Mouse (Mus musculus): ENCODE measurements around the gene Cenph. TPM values are rescaled to one million over a fixed set of nuclear protein-coding genes. Genes with fewer than 3 reads are reported as not detected.
"Not testable (repeated sequence)": the region's sequence is repeated elsewhere in the genome, so short reads cannot be mapped to it uniquely, and the experiment has no call there.

Gene Cenph
- total and polyA plus RNA-seq, 3 experiments, result 53.4 to 98.3 (median 72.2) TPM

DNA sequence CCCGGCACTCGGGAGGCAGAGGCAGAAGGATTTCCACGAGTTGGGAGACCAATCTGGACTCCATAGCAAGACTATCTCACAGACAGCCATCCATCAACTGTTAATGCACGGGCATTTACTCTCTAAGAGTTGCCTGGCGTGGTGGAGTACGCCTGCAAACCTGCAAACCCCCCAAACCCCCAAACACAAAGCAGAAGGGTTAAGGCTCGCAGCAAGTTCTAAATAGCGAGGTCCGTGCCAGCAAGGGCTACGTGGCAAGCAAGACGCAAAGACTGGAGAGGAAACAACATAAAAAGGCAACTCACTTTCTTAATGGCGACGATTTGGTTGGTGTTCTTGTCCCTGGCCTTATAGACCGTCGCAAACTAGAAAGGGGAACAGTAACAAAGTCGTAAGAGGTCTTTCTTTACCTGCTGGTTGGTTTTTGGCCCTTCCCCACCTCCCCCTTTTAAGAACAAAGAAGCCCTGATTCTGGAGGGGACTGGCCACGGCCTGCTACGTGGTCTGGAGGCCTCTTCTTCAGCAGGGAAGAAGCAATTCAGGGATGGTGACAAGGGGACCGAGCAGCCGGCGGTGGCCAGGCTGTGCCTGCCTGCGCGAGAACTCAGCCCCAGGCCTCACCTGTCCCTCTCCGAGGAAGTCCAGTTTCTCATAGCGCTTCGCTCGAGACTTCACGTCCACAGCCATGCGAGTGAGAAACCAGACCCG lies 45.4 kb downstream of the Cenph start:
- no peak for DNase-seq (ENCODE audit: low spot score)

DNA sequence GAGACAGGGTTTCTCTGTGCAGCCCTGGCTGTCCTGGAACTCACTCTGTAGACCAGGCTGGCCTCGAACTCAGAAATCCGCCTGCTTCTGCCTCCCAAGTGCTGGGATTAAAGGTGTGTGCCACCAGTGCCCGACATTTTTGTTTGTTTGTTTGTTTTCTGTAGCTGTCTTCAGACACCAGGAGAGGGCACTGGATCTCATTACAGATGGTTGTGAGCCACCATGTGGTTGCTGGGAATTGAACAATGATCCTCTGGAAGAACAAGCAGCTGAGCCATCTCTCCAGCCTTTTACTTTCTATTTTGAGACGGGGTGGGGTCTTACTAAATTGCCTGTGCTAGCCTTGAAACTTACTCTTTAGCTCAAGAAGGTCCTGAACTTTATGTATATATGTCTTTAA lies 47.2 kb downstream of the Cenph start:
- peaks cover 50% of the 10 kb centered on the region for H3K36me3 ChIP-seq (replicated peaks)
- not testable (repeated sequence) for H3K9me3 ChIP-seq (replicated peaks); DNase-seq (ENCODE audit: low spot score); ATAC-seq (ENCODE audit: extremely low read depth, insufficient number of reproducible peaks, low FRiP score, poor library complexity, severe bottlenecking); H3K27me3 ChIP-seq (ENCODE audit: insufficient read depth, low read length)
- peak overlapping the region; percentile 40; the same call in 1 of the 2 replicates for H3K4me3 ChIP-seq (ENCODE audit: low read depth, low read length)
- peaks cover 47% of the 10 kb centered on the region for H3K4me1 ChIP-seq (ENCODE audit: insufficient read depth, low read depth, low read length)

More for the DNA sequence above, 45.4 kb downstream of the Cenph start:
- Histone ChIP-seq H3K9me3 (replicated peaks) (no peaks in the 10 kb centered on the region), H3K36me3 (replicated peaks) (peaks cover 46% of the 10 kb centered on the region), H3K27me3 (ENCODE audit: insufficient read depth, low read length) (no peaks in the 10 kb centered on the region), H3K4me1 (ENCODE audit: insufficient read depth, low read depth, low read length) (peaks cover 32% of the 10 kb centered on the region), H3K4me3 (ENCODE audit: low read depth, low read length) (peak overlapping the region; percentile 95)
- TF ChIP-seq GATA2 (IDR thresholded peaks at IDR 0.05; ENCODE audit: borderline replicate concordance, low read depth, low read length) (no peak), POLR2AphosphoS5 (IDR thresholded peaks at IDR 0.05; ENCODE audit: insufficient replicate concordance, low read depth, low read length) (no peak), TAL1 (conservative IDR thresholded peaks at IDR 0.05; ENCODE audit: low read depth, low read length) (no peak), GATA1 (IDR thresholded peaks at IDR 0.05; ENCODE audit: borderline replicate concordance, low read length) (no peak), CTCF (IDR thresholded peaks at IDR 0.05; ENCODE audit: low read depth, low read length) (no peak)
- ATAC-seq (ENCODE audit: extremely low read depth, insufficient number of reproducible peaks, low FRiP score, poor library complexity, severe bottlenecking), result 0 out of 2 replicates have a peak, but pooled peaks have one; percentile 22

DNA sequence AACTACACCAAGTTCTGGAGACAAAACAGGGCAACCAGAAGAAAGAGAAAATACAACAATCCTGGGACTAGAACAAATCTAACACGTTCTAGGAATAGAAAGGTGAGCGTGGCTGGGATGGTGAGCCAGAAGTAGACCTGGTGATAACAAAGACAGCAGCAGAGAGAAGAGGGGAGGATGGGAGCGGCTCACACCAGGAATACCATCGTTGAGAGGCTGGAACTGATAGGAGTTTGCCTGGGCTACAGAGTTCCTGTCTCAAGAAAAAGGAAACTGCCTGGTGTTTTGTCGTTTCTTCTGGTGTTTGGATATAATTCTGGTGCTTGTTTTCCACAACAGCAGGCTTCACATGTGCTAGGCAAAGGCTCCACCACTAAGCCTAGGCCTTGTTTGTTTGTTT lies 47.6 kb downstream of the Cenph start:
- ATAC-seq (ENCODE audit: extremely low read depth, insufficient number of reproducible peaks, low FRiP score, poor library complexity, severe bottlenecking), result no peak
- Histone ChIP-seq H3K9me3 (replicated peaks) (no peaks in the 10 kb centered on the region), H3K4me3 (ENCODE audit: low read depth, low read length) (no peak overlapping the region; the same call in 1 of the 2 replicates), H3K27me3 (ENCODE audit: insufficient read depth, low read length) (no peaks in the 10 kb centered on the region), H3K4me1 (ENCODE audit: insufficient read depth, low read depth, low read length) (peaks cover 47% of the 10 kb centered on the region), H3K36me3 (replicated peaks) (peaks cover 54% of the 10 kb centered on the region)
- TF ChIP-seq CTCF (IDR thresholded peaks at IDR 0.05; ENCODE audit: low read depth, low read length), result no peak
- no peak for DNase-seq (ENCODE audit: low spot score)

DNA sequence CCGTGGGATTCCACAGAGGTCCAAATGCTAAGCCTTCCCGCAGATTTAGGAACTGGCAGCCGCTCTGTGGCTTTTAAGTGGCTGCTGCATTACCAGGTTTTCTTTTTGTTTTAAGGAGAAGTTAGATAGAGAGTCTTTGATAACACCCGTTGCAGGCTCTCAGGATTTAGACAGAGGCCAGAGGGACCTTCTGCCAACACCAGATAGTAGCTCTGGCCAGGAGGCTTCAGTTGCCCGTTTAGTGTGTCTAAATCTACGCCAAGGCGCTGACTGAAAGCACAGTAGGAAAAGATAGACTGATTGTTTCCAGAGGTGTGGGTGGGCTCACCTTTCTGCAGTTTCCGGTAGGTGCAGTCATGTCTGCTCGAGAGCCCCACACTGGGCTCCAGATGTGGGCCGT lies 50.5 kb downstream of the Cenph start:
- ATAC-seq (ENCODE audit: extremely low read depth, insufficient number of reproducible peaks, low FRiP score, poor library complexity, severe bottlenecking), result 0 out of 2 replicates have a peak, but pooled peaks have one; percentile 17

DNA sequence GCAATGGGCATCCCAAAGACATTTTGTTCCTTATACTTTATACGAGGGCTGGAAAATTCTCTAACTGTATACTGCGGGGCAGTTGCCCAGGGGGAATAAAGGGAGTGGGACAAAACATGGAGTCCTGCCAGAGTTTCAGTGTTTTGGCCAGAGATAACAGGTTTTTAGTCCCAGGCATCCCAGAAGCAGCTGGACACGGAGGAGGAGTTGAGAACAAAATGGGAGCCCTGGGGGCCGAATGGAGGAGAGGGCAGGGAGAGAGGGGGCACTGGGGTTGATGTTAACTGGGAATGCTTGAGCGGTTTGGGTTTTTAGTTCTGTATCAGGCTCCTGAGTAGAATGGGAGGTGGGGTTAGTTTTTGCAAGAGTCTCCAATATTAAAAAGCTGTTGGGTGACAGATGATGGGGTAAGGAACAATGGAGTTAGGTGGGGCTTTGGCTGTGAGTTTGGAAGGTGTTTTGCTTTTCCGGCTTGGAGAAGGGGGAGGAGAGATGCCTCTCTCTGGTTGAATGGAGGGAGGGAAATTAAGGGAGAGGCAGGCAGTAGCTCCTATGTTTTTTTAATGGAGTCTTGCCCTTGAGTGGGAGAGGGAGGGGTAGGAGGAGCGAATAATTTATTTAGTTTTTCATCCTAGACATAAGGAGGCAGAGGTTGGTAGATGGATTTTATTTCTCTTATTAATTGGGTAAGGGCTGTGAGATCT lies 51.5 kb downstream of the Cenph start:
- H3K36me3 ChIP-seq (replicated peaks), result peaks cover 84% of the 10 kb centered on the region
- peaks cover 51% of the 10 kb centered on the region for H3K4me1 ChIP-seq (ENCODE audit: insufficient read depth, low read depth, low read length)
- DNase-seq (ENCODE audit: low spot score) (no peak), ATAC-seq (ENCODE audit: extremely low read depth, insufficient number of reproducible peaks, low FRiP score, poor library complexity, severe bottlenecking) (no peak)
- H3K9me3 ChIP-seq (replicated peaks), result no peaks in the 10 kb centered on the region
- H3K27me3 ChIP-seq (ENCODE audit: insufficient read depth, low read length), result no peaks in the 10 kb centered on the region
- TF ChIP-seq GATA2 (IDR thresholded peaks at IDR 0.05; ENCODE audit: borderline replicate concordance, low read depth, low read length), result no peak
- TF ChIP-seq TAL1 (conservative IDR thresholded peaks at IDR 0.05; ENCODE audit: low read depth, low read length), result no peak
- no peak for TF ChIP-seq CTCF (IDR thresholded peaks at IDR 0.05; ENCODE audit: low read depth, low read length)
- no peak for TF ChIP-seq GATA1 (IDR thresholded peaks at IDR 0.05; ENCODE audit: borderline replicate concordance, low read length)
- TF ChIP-seq POLR2AphosphoS5 (IDR thresholded peaks at IDR 0.05; ENCODE audit: insufficient replicate concordance, low read depth, low read length), result no peak
- no peak overlapping the region for H3K4me3 ChIP-seq (ENCODE audit: low read depth, low read length)

More for the DNA sequence above, 50.5 kb downstream of the Cenph start:
- peak overlapping the region; percentile 56; the same call in 1 of the 2 replicates for H3K4me3 ChIP-seq (ENCODE audit: low read depth, low read length)
- H3K27me3 ChIP-seq (ENCODE audit: insufficient read depth, low read length), result no peaks in the 10 kb centered on the region
- H3K9me3 ChIP-seq (replicated peaks), result no peaks in the 10 kb centered on the region
- DNase-seq (ENCODE audit: low spot score), result no peak
- H3K4me1 ChIP-seq (ENCODE audit: insufficient read depth, low read depth, low read length), result peaks cover 55% of the 10 kb centered on the region
- TF ChIP-seq GATA2 (IDR thresholded peaks at IDR 0.05; ENCODE audit: borderline replicate concordance, low read depth, low read length), result no peak
- TF ChIP-seq GATA1 (IDR thresholded peaks at IDR 0.05; ENCODE audit: borderline replicate concordance, low read length), result no peak
- no peak for TF ChIP-seq CTCF (IDR thresholded peaks at IDR 0.05; ENCODE audit: low read depth, low read length)
- peak; percentile 35; the same call in 1 of the 2 replicates for TF ChIP-seq TAL1 (conservative IDR thresholded peaks at IDR 0.05; ENCODE audit: low read depth, low read length)
- TF ChIP-seq POLR2AphosphoS5 (IDR thresholded peaks at IDR 0.05; ENCODE audit: insufficient replicate concordance, low read depth, low read length), result no peak
- H3K36me3 ChIP-seq (replicated peaks), result peaks cover 79% of the 10 kb centered on the region

DNA sequence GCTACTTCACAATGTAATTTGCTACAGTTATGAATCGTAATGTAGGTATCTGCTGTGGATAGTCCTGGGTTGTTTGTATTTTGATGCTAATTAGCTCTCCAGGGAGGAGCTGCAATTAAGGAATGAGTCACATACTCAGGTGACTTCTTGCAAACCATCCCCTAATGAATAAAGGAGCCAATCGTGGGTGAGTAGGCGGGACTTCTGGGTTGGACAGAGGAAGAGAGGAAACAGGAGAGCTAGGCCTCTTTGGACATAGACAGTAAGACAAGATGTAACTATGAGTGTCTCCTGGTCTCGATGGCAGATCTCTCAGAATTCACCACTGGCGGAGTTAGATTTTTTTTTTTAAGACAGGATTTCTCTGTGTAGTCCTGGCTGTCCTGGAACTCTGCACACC lies 54.0 kb downstream of the Cenph start:
- TF ChIP-seq POLR2AphosphoS5 (IDR thresholded peaks at IDR 0.05; ENCODE audit: insufficient replicate concordance, low read depth, low read length) (no peak), CTCF (IDR thresholded peaks at IDR 0.05; ENCODE audit: low read depth, low read length) (no peak), TAL1 (conservative IDR thresholded peaks at IDR 0.05; ENCODE audit: low read depth, low read length) (no peak), GATA1 (IDR thresholded peaks at IDR 0.05; ENCODE audit: borderline replicate concordance, low read length) (no peak), GATA2 (IDR thresholded peaks at IDR 0.05; ENCODE audit: borderline replicate concordance, low read depth, low read length) (no peak)
- Histone ChIP-seq H3K27me3 (ENCODE audit: insufficient read depth, low read length) (no peaks in the 10 kb centered on the region), H3K9me3 (replicated peaks) (no peaks in the 10 kb centered on the region), H3K4me1 (ENCODE audit: insufficient read depth, low read depth, low read length) (peaks cover 44% of the 10 kb centered on the region), H3K36me3 (replicated peaks) (peaks cover 83% of the 10 kb centered on the region), H3K4me3 (ENCODE audit: low read depth, low read length) (no peak overlapping the region)
- ATAC-seq (ENCODE audit: extremely low read depth, insufficient number of reproducible peaks, low FRiP score, poor library complexity, severe bottlenecking) (no peak), DNase-seq (ENCODE audit: low spot score) (no peak)
